In genomic region chr14:32512912-32513311, GRCm38 (mm10) we compare ENCODE assay signal across 8 mouse cellular contexts. TPM values are rescaled to one million over a fixed set of nuclear protein-coding genes. Genes with fewer than 3 reads are reported as not detected.
DNase-seq lines count a peak whose midpoint lies in the region; ATAC-seq and TF ChIP-seq lines count a peak whose summit lies in the region.

No protein-coding gene starts in this region.

- no peak for TF ChIP-seq POLR2A in testis, adult 2 months (IDR thresholded peaks at IDR 0.05; ENCODE audit: control insufficient read depth, low read depth, low read length)
- no peak for TF ChIP-seq POLR2A in kidney, adult 2 months (IDR thresholded peaks at IDR 0.05; ENCODE audit: low read depth, low read length)

- no peaks in the 10 kb centered on the region for H3K27me3 ChIP-seq in testis, adult 2 months (ENCODE audit: control insufficient read depth, insufficient read depth, low read length)
- no peaks in the 10 kb centered on the region for H3K27me3 ChIP-seq in limb, embryonic 15.5 days
- no peaks in the 10 kb centered on the region for H3K27me3 ChIP-seq in stomach, embryonic 15.5 days (replicated peaks)
- H3K27me3 ChIP-seq in kidney, adult 2 months (replicated peaks; ENCODE audit: control insufficient read depth, insufficient read depth, low read length), result no peaks in the 10 kb centered on the region

- intact Hi-C loops in gastrocnemius, adult 2 months (cut with DNase I), result no loop called here

- no peak overlapping the region for H3K9ac ChIP-seq in limb, embryonic 15.5 days
- H3K9ac ChIP-seq in stomach, embryonic 15.5 days, result 0 out of 2 replicates have a peak overlapping the region, but pooled peaks have one; percentile 43

- H3K4me2 ChIP-seq in limb, embryonic 15.5 days, result peak overlapping the region; percentile 80
- H3K4me2 ChIP-seq in stomach, embryonic 15.5 days, result peak overlapping the region; percentile 86

- no peak for TF ChIP-seq CTCF in gastrocnemius, adult 2 months (IDR thresholded peaks at IDR 0.05)
- no peak for TF ChIP-seq CTCF in testis, adult 2 months (IDR thresholded peaks at IDR 0.05; ENCODE audit: control insufficient read depth, insufficient read depth, insufficient replicate concordance, low read depth, low read length)
- no peak for TF ChIP-seq CTCF in kidney, adult 2 months (conservative IDR thresholded peaks at IDR 0.05; ENCODE audit: insufficient read depth, insufficient read length, low read depth, low read length)

- 37% methylated on average over 9 of the region's 9 CpGs for WGBS in limb, embryonic 15.5 days
- WGBS in stomach, embryonic 15.5 days, result 40% methylated on average over 9 of the region's 9 CpGs
- WGBS in kidney, adult 2 months, result 43% methylated on average over 9 of the region's 9 CpGs

- DNase-seq in gastrocnemius, adult 2 months, result no peak
- no peak for DNase-seq in gastrocnemius, postnatal 4 days (ENCODE audit: low spot score in 2 of 2)
- DNase-seq in testis, postnatal 10 days (ENCODE audit: low spot score), result no peak
- no peak for DNase-seq in urinary bladder, postnatal 14 days (ENCODE audit: low spot score)
- DNase-seq in kidney, adult 2 months, result no peak

- no peaks in the 10 kb centered on the region for H3K9me3 ChIP-seq in limb, embryonic 15.5 days
- H3K9me3 ChIP-seq in stomach, embryonic 15.5 days, result no peaks in the 10 kb centered on the region

- no peaks in the 10 kb centered on the region for H3K36me3 ChIP-seq in testis, adult 2 months (ENCODE audit: control insufficient read depth, insufficient read depth, low read length)
- peaks cover 14% of the 10 kb centered on the region for H3K36me3 ChIP-seq in limb, embryonic 15.5 days
- H3K36me3 ChIP-seq in stomach, embryonic 15.5 days, result peaks cover 7% of the 10 kb centered on the region; the same call in 1 of the 2 replicates
- no peaks in the 10 kb centered on the region for H3K36me3 ChIP-seq in kidney, adult 2 months (ENCODE audit: control insufficient read depth, insufficient read depth, low read length)

- H3K27ac ChIP-seq in gastrocnemius, adult 2 months, result peak overlapping the region; percentile 97
- peak overlapping the region; percentile 90 for H3K27ac ChIP-seq in testis, adult 2 months (ENCODE audit: control insufficient read depth, insufficient read depth, low read depth, low read length)
- H3K27ac ChIP-seq in limb, embryonic 15.5 days, result 0 out of 2 replicates have a peak overlapping the region, but pooled peaks have one; percentile 79
- no peak overlapping the region for H3K27ac ChIP-seq in stomach, embryonic 15.5 days
- H3K27ac ChIP-seq in kidney, adult 2 months (ENCODE audit: insufficient read depth, low read depth, low read length), result no peak overlapping the region

- H3K4me1 ChIP-seq in testis, adult 2 months (ENCODE audit: control insufficient read depth, insufficient read depth, low read length), result peaks cover 4% of the 10 kb centered on the region; the same call in 1 of the 2 replicates
- H3K4me1 ChIP-seq in limb, embryonic 15.5 days, result peaks cover 18% of the 10 kb centered on the region
- peaks cover 12% of the 10 kb centered on the region for H3K4me1 ChIP-seq in stomach, embryonic 15.5 days
- peaks cover 3% of the 10 kb centered on the region; the same call in 1 of the 2 replicates for H3K4me1 ChIP-seq in kidney, adult 2 months (ENCODE audit: control insufficient read depth, insufficient read depth, low read length)

- ATAC-seq in limb, embryonic 15.5 days (ENCODE audit: insufficient number of reproducible peaks, low FRiP score, low TSS enrichment, low read depth), result no peak
- ATAC-seq in stomach, embryonic 15.5 days (ENCODE audit: insufficient read depth, low FRiP score, low read depth), result 0 out of 2 replicates have a peak, but pooled peaks have one; percentile 19

- H3K4me3 ChIP-seq in gastrocnemius, adult 2 months, result peak overlapping the region; percentile 95
- H3K4me3 ChIP-seq in testis, adult 2 months (ENCODE audit: control insufficient read depth, low read depth, low read length), result peak overlapping the region; percentile 94
- peak overlapping the region; percentile 67 for H3K4me3 ChIP-seq in limb, embryonic 15.5 days
- H3K4me3 ChIP-seq in stomach, embryonic 15.5 days (replicated peaks), result peak overlapping the region; percentile 62
- H3K4me3 ChIP-seq in kidney, adult 2 months (ENCODE audit: insufficient read depth, low read depth, low read length), result no peak overlapping the region

RNA-seq across cellular contexts. Expression of gene Ercc6, which starts 0.4 kb away (rescaled TPM):
- total RNA-seq in gastrocnemius, adult 2 months (2021), result 1 to 10 TPM; 4.4 to 4.5 TPM
- 10 to 100 TPM in 1 of 2 experiments, 1 to 10 TPM in 1; 10.0 to 13.6 TPM for total RNA-seq in gastrocnemius, postnatal 4 days (2021)
- polyA plus RNA-seq in testis, adult 2 months (2012; rRNA removed), result 5.5 and 8.0 TPM in 2 replicates
- 19.0 and 20.1 TPM in 2 replicates for polyA plus RNA-seq in limb, embryonic 15.5 days (2015; fragmentation: Nextera tagmentation; extraction: Ambion mirVana)
- polyA plus RNA-seq in stomach, embryonic 15.5 days (2015; fragmentation: Nextera tagmentation; extraction: Ambion mirVana), result 14.3 and 16.8 TPM in 2 replicates
- polyA plus RNA-seq in kidney, adult 2 months (2012; rRNA removed), result 3.4 and 4.0 TPM in 2 replicates

RNA-seq across cellular contexts. Expression of gene Chat, which starts 47.1 kb away (rescaled TPM):
- total RNA-seq in gastrocnemius, adult 2 months (2021), result not detected
- total RNA-seq in gastrocnemius, postnatal 4 days (2021), result not detected
- polyA plus RNA-seq in testis, adult 2 months (2012; rRNA removed), result 0.05 and 0.10 TPM in 2 replicates
- polyA plus RNA-seq in limb, embryonic 15.5 days (2015; fragmentation: Nextera tagmentation; extraction: Ambion mirVana), result not detected in 2 replicates
- 0.68 and 0.91 TPM in 2 replicates for polyA plus RNA-seq in stomach, embryonic 15.5 days (2015; fragmentation: Nextera tagmentation; extraction: Ambion mirVana)
- not detected in 2 replicates for polyA plus RNA-seq in kidney, adult 2 months (2012; rRNA removed)

RNA-seq across cellular contexts. Expression of gene Slc18a3, which starts 48.3 kb away (rescaled TPM):
- total RNA-seq in gastrocnemius, adult 2 months (2021), result not detected
- not detected for total RNA-seq in gastrocnemius, postnatal 4 days (2021)
- polyA plus RNA-seq in testis, adult 2 months (2012; rRNA removed), result 3.0 and 3.1 TPM in 2 replicates
- 0.14 TPM in 1 of 2 replicates, not detected in the other for polyA plus RNA-seq in limb, embryonic 15.5 days (2015; fragmentation: Nextera tagmentation; extraction: Ambion mirVana)
- polyA plus RNA-seq in stomach, embryonic 15.5 days (2015; fragmentation: Nextera tagmentation; extraction: Ambion mirVana), result 6.3 and 6.9 TPM in 2 replicates
- not detected in 2 replicates for polyA plus RNA-seq in kidney, adult 2 months (2012; rRNA removed)

Comparison
In these comparisons a context has a peak if more than half of its experiments do, and no peak if none do; other contexts are left out.
1. H3K27ac ChIP-seq: peak in gastrocnemius, adult 2 months (single experiment), testis, adult 2 months (single experiment) and limb, embryonic 15.5 days (single experiment); none in stomach, embryonic 15.5 days (single experiment) and kidney, adult 2 months (single experiment).